Mouse (Mus musculus) kidney, embryonic 14.5 days (tissue): Measurements from ENCODE around the gene Wdr31. TPM values are rescaled to one million over a fixed set of nuclear protein-coding genes. Genes with fewer than 3 reads are reported as not detected.
A peak's percentile ranks its signal among the peaks of the same experiment; 100 is the strongest.

Source experiments
- ATAC-seq: fragments of 200-750 bp; cut with Nextera tagmentation; 2 replicates; pipeline ENCODE4 v1.8.0; 2017; ENCODE audit warnings: moderate number of reproducible peaks, mild to moderate bottlenecking, moderate TSS enrichment, moderate library complexity; ENCODE audit not compliant: low FRiP score, low TSS enrichment
- H3K27ac ChIP-seq: fragments of 300-500 bp; sonication (generic); 2 replicates; pipeline ENCODE4 v1.5.1; 2014; ENCODE audit warnings: low read depth, mild to moderate bottlenecking, low read length, moderate library complexity, mixed read lengths
- H3K27me3 ChIP-seq: fragments of 300-500 bp; sonication (generic); 2 replicates; pipeline ENCODE4 v1.6.1; 2014; ENCODE audit warnings: mild to moderate bottlenecking, low read length; ENCODE audit not compliant: control insufficient read depth, insufficient read depth
- H3K36me3 ChIP-seq: fragments of 300-500 bp; sonication (generic); 2 replicates; pipeline ENCODE4 v1.6.1; 2014; ENCODE audit warnings: low read length, mixed read lengths; ENCODE audit not compliant: control insufficient read depth, insufficient read depth
- H3K4me1 ChIP-seq: fragments of 300-500 bp; sonication (generic); 2 replicates; pipeline ENCODE4 v1.6.1; 2014; ENCODE audit warnings: low read length, mixed read lengths; ENCODE audit not compliant: control insufficient read depth, insufficient read depth
- H3K4me2 ChIP-seq: fragments of 300-500 bp; sonication (generic); replicated peaks from 2 replicates; pipeline ENCODE4 v1.6.1; 2014; ENCODE audit warnings: low read depth, mild to moderate bottlenecking, low read length
- H3K4me3 ChIP-seq: fragments of 300-500 bp; sonication (generic); 2 replicates; pipeline ENCODE4 v1.5.1; 2014; ENCODE audit warnings: mild to moderate bottlenecking, low read length
- H3K9ac ChIP-seq: fragments of 300-500 bp; sonication (generic); 2 replicates; pipeline ENCODE4 v1.6.1; 2014; ENCODE audit warnings: low read depth, mild to moderate bottlenecking, low read length, moderate library complexity
- H3K9me3 ChIP-seq: fragments of 300-500 bp; sonication (generic); 2 replicates; pipeline ENCODE4 v1.6.1; 2016; ENCODE audit warnings: low read length; ENCODE audit not compliant: control insufficient read depth
- WGBS: fragments of 180-500 bp; shearing (Covaris S2); extraction: QIAGEN DNeasy Blood & Tissue Kit; methylation state at CpG from one replicate; pipeline ENCODE4 v1.1.7; 2014; 5-methylcytosine and 5-hydroxymethylcytosine counted together
- polyA plus RNA-seq: library from polyadenylated mRNA; unstranded; fragments of >200 nt; fragmentation: Nextera tagmentation; extraction: Ambion mirVana; gene quantifications from 2 replicates; pipeline ENCODE4 v1.2.1, GENCODE M21; 2014

The Wdr31 gene
- polyA plus RNA-seq, 1 experiment from 2014 or later = 12.6 TPM

- no peak overlapping the region for H3K4me3 ChIP-seq
- ATAC-seq = no peak
- no peaks in the 10 kb centered on the region for H3K36me3 ChIP-seq
- H3K4me2 ChIP-seq = no peak overlapping the region
- no peaks in the 10 kb centered on the region for H3K4me1 ChIP-seq
- no peaks in the 10 kb centered on the region for H3K9me3 ChIP-seq
- H3K27ac ChIP-seq = no peak overlapping the region
- 60% methylated on average over 4 of the region's 4 CpGs for WGBS
- no peak overlapping the region for H3K9ac ChIP-seq
- no peaks in the 10 kb centered on the region for H3K27me3 ChIP-seq
Observed at GRCm38 (mm10) chr4:62439793-62440192, 30.9 kb downstream of the Wdr31 start.

DNA sequence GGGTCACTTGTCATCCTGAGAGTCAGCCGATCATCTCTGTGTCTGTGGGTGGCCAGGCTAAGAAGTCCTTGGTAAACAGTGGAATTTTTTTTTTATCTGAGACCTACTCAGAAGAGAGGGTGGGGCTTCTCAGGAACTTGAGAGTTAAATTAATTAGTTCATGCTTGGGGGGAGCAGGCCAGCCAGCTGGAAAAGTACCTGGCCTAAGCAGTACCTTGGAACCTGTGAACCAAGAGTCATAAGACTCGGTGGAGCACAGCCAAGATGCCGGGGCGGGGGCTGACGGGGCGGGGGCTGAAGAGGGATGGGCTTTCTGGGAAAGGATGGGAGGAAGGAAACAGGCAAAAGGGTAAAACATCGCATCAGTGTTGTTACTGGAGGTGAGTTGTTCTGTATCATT lies 32.8 kb downstream of the Wdr31 start:
- Histone ChIP-seq H3K27ac (no peak overlapping the region), H3K27me3 (no peaks in the 10 kb centered on the region)
- WGBS = 53% methylated on average over 7 of the region's 7 CpGs

DNA sequence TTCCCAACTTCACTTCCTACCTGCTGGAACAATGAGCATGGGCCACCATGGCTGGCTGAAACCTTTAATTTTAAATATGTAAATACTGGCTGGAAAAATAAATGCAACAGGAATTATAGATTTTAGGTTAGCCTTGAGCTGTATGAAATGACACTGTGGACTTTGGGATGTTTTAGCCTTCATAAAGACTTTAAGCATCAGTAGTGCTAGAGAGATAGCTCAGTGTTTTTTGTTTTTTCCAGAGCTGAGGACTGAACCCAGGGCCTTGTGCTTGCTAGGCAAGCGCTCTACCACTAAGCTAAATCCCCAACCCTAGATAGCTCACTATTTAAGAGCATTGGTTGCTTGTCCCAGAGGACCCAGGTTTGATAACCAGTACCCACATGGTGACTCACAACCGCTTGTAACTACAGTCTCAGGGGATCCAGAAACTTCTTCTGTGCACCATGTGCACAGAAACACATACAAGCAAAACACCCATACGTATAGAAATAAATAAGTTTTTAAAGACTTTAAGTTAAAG lies 33.4 kb downstream of the Wdr31 start:
- ATAC-seq = no peak
- no peaks in the 10 kb centered on the region for H3K27me3 ChIP-seq
- no peak overlapping the region for H3K4me2 ChIP-seq
- H3K36me3 ChIP-seq = no peaks in the 10 kb centered on the region
- H3K27ac ChIP-seq = no peak overlapping the region
- no peaks in the 10 kb centered on the region for H3K9me3 ChIP-seq
- no peak overlapping the region for H3K9ac ChIP-seq
- WGBS = 90% methylated on average over 3 of the region's 3 CpGs
- no peaks in the 10 kb centered on the region for H3K4me1 ChIP-seq
- H3K4me3 ChIP-seq = no peak overlapping the region

More for the DNA sequence above, 32.8 kb downstream of the Wdr31 start:
- no peak overlapping the region for H3K4me2 ChIP-seq
- H3K9ac ChIP-seq = no peak overlapping the region
- no peaks in the 10 kb centered on the region for H3K9me3 ChIP-seq
- ATAC-seq = peak; percentile 68; the same call in 1 of the 2 replicates
- no peaks in the 10 kb centered on the region for H3K36me3 ChIP-seq
- no peaks in the 10 kb centered on the region for H3K4me1 ChIP-seq
- H3K4me3 ChIP-seq = no peak overlapping the region

GRCm38 (mm10) chr4:62435081-62435480 lies 35.6 kb downstream of the Wdr31 start, which contains the start of gene Rnf183:
TSS of gene Rnf183 (minus strand) at chr4:62435252.
- no peak within 1 kb of the TSS for H3K27ac ChIP-seq
- 80% methylated on average over 6 of the region's 6 CpGs for WGBS

DNA sequence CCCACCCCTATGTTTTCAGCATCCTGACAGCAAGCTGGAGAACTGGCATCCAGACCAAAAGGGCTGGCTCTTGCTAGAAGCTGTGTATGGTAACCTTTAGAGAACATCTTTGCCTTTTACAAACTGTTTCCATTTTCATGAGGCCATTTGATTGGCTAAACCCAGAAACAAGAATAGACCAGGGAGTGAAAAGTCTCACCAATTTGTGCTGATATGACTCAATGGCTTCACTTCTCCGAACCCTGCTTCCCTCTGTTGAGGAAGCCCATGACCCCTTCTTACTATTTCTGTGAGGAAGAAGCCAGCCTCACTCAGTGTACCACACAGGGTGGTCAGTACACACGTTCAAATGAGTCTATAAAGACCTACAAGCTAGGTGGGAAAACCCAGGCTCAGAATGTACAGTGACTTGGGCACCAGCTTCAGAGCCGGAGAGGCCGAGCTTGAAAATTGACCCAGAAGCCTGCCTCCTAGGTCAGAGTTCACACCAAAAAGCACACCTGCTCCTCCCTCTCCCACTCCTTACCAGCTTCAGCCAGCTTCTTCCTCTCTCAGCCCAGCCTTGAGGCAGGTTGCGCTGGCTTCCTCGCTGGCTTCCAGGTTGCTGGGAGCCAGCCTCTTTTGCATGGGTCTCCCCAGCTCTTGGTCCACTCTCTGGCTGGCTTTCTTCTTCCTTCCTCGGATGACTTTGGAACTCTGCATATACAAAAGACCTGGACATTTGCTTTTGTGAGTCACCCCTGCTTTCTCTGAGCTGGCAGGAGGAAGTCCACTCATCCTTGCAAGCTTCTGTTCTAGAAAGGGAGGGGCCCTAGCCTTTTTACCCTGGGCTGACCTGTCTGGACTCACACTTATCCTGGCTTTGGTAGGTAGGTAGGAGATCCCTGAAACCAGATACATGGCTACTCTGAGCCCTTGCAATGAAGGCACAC lies 36.5 kb downstream of the Wdr31 start:
- Histone ChIP-seq H3K9me3 (no peaks in the 10 kb centered on the region), H3K4me1 (no peaks in the 10 kb centered on the region), H3K27me3 (no peaks in the 10 kb centered on the region), H3K4me2 (no peak overlapping the region), H3K9ac (no peak overlapping the region), H3K27ac (no peak overlapping the region), H3K4me3 (no peak overlapping the region), H3K36me3 (no peaks in the 10 kb centered on the region)
- ATAC-seq = no peak
- WGBS = 74% methylated on average over 7 of the region's 7 CpGs

More at GRCm38 (mm10) chr4:62435081-62435480, 35.6 kb downstream of the Wdr31 start, which contains the start of gene Rnf183:
- Histone ChIP-seq H3K9ac (no peak within 1 kb of the TSS), H3K4me3 (no peak within 1 kb of the TSS), H3K27me3 (no peaks in the 10 kb centered on the region), H3K4me2 (no peak within 1 kb of the TSS), H3K36me3 (no peaks in the 10 kb centered on the region), H3K4me1 (no peaks in the 10 kb centered on the region), H3K9me3 (no peaks in the 10 kb centered on the region)
- no peak for ATAC-seq

DNA sequence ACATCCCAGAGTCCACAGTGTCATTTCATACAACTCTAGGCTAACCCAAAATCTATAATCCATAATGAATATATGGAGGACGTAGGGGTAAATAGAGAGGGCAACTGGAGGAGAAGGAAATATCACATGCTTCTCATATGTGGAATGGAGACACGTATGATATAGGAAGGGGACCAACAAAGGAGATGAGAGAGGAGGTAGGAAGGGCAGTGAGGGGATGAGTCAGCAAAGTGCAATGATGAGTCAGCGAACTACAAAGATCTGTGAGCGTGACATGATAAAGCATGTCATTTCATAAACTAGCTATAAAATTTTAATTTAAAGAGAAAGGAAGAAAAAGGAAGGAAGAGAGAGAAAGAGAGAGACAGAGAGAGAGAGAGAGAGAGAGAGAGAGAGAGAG lies 39.2 kb downstream of the Wdr31 start:
- H3K27me3 ChIP-seq = no peaks in the 10 kb centered on the region
- H3K4me3 ChIP-seq = no peak overlapping the region
- H3K27ac ChIP-seq = no peak overlapping the region
- no peak for ATAC-seq
- no peaks in the 10 kb centered on the region for H3K4me1 ChIP-seq
- H3K36me3 ChIP-seq = no peaks in the 10 kb centered on the region
- H3K4me2 ChIP-seq = no peak overlapping the region
- WGBS = 89% methylated on average over 4 of the region's 4 CpGs
- no peaks in the 10 kb centered on the region for H3K9me3 ChIP-seq
- H3K9ac ChIP-seq = no peak overlapping the region

- Histone ChIP-seq H3K9ac (no peak overlapping the region), H3K27me3 (no peaks in the 10 kb centered on the region), H3K4me1 (no peaks in the 10 kb centered on the region), H3K4me3 (no peak overlapping the region), H3K4me2 (no peak overlapping the region), H3K9me3 (no peaks in the 10 kb centered on the region), H3K27ac (no peak overlapping the region), H3K36me3 (peaks cover 3% of the 10 kb centered on the region; the same call in 1 of the 2 replicates)
- no peak for ATAC-seq
Observed at GRCm38 (mm10) chr4:62430678-62431077, 40.0 kb downstream of the Wdr31 start.

- Histone ChIP-seq H3K4me2 (no peak overlapping the region), H3K9ac (no peak overlapping the region), H3K27me3 (no peaks in the 10 kb centered on the region), H3K36me3 (peaks cover 13% of the 10 kb centered on the region), H3K4me1 (no peaks in the 10 kb centered on the region), H3K9me3 (no peaks in the 10 kb centered on the region), H3K4me3 (no peak overlapping the region), H3K27ac (no peak overlapping the region)
- WGBS = 89% methylated on average over 9 of the region's 9 CpGs
- ATAC-seq = no peak
Observed at GRCm38 (mm10) chr4:62429616-62430015, 41.1 kb downstream of the Wdr31 start.
